Mouse (Mus musculus) embryonic fibroblast, embryonic 13.5 days (primary cell): ENCODE data around the gene AC134908.4.

Experiments used
- CTCF ChIP-seq: IDR thresholded peaks from 2 replicates; pipeline ENCODE4 v1.5.1; 2011; ENCODE audit warnings: mild to moderate bottlenecking, control low read depth, low read length, moderate library complexity, borderline replicate concordance; ENCODE audit not compliant: insufficient read depth
- POLR2A ChIP-seq: IDR thresholded peaks from 2 replicates; pipeline ENCODE4 v1.6.1; 2011; ENCODE audit warnings: low read depth, mild to moderate bottlenecking, control low read depth, low read length, moderate library complexity

DNA sequence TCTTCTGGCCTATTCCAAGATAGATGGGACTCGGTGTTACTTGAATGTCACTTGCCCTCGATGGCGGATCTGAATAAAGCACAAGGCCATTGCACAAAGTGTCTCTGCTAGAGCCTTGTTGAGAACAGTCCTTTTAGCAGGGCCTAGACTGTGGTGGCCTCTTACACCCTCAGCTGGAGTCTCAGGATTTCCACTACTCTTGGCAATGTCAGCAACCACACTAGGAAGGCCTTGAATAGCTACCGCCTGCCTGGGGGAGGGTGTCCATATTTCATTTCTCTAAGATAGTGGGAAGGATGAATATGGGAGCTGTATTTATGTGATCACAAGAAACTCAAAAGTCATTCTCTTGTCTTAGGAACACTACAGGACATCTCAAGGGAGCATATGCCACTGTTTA is 47.2 kb downstream of the AC134908.4 start:
- TF ChIP-seq POLR2A (no peak), CTCF (no peak)
